Mouse (Mus musculus): ENCODE measurements around the gene Lmtk2. TPM values are rescaled to one million over a fixed set of nuclear protein-coding genes. Genes with fewer than 3 reads are reported as not detected.
A peak's percentile ranks its signal among the peaks of the same experiment; 100 is the strongest.

Lmtk2 gene
- polyA plus RNA-seq, 1 experiment from 2014 or later: 10.8 TPM

DNA sequence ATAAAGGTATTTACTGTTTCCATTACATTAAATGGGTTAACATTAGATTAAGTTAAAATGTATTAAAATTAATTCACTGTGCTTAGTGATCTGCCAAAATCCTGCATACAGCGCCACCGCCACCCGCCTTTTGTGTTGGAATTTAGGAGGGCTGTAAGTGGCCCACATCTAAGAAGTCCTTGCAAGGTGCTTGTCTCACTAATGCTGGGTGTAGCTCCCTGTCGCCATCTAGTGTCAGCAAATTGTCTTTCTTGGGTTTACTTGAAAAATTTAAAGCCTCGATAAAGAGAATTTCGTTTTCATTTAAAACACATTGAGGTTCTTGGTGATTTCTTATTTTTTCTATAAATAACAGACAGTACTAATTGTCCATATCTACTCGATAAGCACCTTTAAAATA, 54.3 kb downstream of the Lmtk2 start:
- WGBS: 36% methylated on average over 7 of the region's 7 CpGs
- peak; percentile 46; the same call in 1 of the 2 replicates for ATAC-seq (ENCODE audit: low read depth)
- no peaks in the 10 kb centered on the region for H3K9me3 ChIP-seq (ENCODE audit: control insufficient read depth, low read length)

DNA sequence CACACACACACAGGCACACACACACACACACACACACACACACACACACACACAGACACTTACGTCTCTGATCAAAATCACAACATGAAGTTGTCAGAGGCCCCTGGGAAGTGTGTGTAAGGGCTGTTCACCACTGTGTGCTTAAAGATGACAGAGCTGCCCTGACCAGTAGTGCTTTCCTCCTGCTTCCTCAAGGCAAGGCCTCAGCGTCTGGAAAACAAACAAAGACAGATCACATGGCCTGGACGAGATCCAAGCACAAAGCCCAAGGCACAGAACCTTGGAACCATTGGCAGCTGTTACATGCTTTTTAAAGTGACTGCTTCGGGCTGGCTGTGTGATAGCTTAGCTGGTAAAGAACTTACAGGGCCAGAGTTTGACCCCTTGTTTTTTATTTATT, 58.4 kb downstream of the Lmtk2 start:
- no peak overlapping the region for H3K4me2 ChIP-seq (ENCODE audit: low read depth, low read length)
- no peaks in the 10 kb centered on the region for H3K9me3 ChIP-seq (ENCODE audit: control insufficient read depth, low read length)
- peak overlapping the region; percentile 62 for H3K27ac ChIP-seq (ENCODE audit: low read depth, low read length)
- 31% methylated on average over 4 of the region's 4 CpGs for WGBS
- no peaks in the 10 kb centered on the region for H3K27me3 ChIP-seq (ENCODE audit: control insufficient read depth, insufficient read depth, low read length)
- 0 out of 2 replicates have a peak overlapping the region, but pooled peaks have one; percentile 2 for H3K9ac ChIP-seq (replicated peaks; ENCODE audit: low read depth, low read length)
- H3K36me3 ChIP-seq (ENCODE audit: control insufficient read depth, insufficient read depth, low read length): peaks cover 8% of the 10 kb centered on the region; the same call in 1 of the 2 replicates
- H3K4me3 ChIP-seq (ENCODE audit: low read depth, low read length): no peak overlapping the region
- ATAC-seq (ENCODE audit: low read depth): peak; percentile 77; the same call in 1 of the 2 replicates
- no peaks in the 10 kb centered on the region for H3K4me1 ChIP-seq (ENCODE audit: control insufficient read depth, insufficient read depth, low read length)

More for the DNA sequence above, 54.3 kb downstream of the Lmtk2 start:
- H3K36me3 ChIP-seq (ENCODE audit: control insufficient read depth, insufficient read depth, low read length): peaks cover 8% of the 10 kb centered on the region; the same call in 1 of the 2 replicates
- no peak overlapping the region for H3K4me3 ChIP-seq (ENCODE audit: low read depth, low read length)
- H3K4me2 ChIP-seq (ENCODE audit: low read depth, low read length): no peak overlapping the region
- no peak overlapping the region for H3K9ac ChIP-seq (replicated peaks; ENCODE audit: low read depth, low read length)
- H3K27me3 ChIP-seq (ENCODE audit: control insufficient read depth, insufficient read depth, low read length): no peaks in the 10 kb centered on the region
- no peak overlapping the region for H3K27ac ChIP-seq (ENCODE audit: low read depth, low read length)
- H3K4me1 ChIP-seq (ENCODE audit: control insufficient read depth, insufficient read depth, low read length): no peaks in the 10 kb centered on the region

DNA sequence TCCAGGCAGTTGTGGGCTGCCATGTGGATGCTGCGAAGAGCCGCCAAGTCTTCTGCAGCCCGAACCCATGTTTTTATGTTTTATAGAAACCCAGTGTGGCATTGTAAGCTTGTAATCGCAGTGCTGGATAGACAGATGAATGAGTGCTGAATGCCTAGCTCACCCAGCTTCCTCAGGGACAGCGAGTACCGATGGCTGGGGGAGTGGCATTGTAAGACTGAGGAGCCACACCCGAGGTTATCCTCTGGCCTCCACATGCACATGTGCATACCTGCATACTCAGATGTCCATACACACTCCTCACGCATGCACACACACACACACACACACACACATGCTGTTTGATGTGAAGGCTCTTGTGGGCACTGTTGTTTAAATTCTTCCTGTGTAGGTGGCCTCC, 58.9 kb downstream of the Lmtk2 start:
- no peak for ATAC-seq (ENCODE audit: low read depth)
- no peak overlapping the region for H3K4me2 ChIP-seq (ENCODE audit: low read depth, low read length)
- no peaks in the 10 kb centered on the region for H3K4me1 ChIP-seq (ENCODE audit: control insufficient read depth, insufficient read depth, low read length)
- peaks cover 12% of the 10 kb centered on the region for H3K36me3 ChIP-seq (ENCODE audit: control insufficient read depth, insufficient read depth, low read length)
- WGBS: 81% methylated on average over 8 of the region's 8 CpGs
- H3K4me3 ChIP-seq (ENCODE audit: low read depth, low read length): no peak overlapping the region
- no peaks in the 10 kb centered on the region for H3K27me3 ChIP-seq (ENCODE audit: control insufficient read depth, insufficient read depth, low read length)
- H3K9ac ChIP-seq (replicated peaks; ENCODE audit: low read depth, low read length): no peak overlapping the region
- no peaks in the 10 kb centered on the region for H3K9me3 ChIP-seq (ENCODE audit: control insufficient read depth, low read length)
- peak overlapping the region; percentile 62 for H3K27ac ChIP-seq (ENCODE audit: low read depth, low read length)

DNA sequence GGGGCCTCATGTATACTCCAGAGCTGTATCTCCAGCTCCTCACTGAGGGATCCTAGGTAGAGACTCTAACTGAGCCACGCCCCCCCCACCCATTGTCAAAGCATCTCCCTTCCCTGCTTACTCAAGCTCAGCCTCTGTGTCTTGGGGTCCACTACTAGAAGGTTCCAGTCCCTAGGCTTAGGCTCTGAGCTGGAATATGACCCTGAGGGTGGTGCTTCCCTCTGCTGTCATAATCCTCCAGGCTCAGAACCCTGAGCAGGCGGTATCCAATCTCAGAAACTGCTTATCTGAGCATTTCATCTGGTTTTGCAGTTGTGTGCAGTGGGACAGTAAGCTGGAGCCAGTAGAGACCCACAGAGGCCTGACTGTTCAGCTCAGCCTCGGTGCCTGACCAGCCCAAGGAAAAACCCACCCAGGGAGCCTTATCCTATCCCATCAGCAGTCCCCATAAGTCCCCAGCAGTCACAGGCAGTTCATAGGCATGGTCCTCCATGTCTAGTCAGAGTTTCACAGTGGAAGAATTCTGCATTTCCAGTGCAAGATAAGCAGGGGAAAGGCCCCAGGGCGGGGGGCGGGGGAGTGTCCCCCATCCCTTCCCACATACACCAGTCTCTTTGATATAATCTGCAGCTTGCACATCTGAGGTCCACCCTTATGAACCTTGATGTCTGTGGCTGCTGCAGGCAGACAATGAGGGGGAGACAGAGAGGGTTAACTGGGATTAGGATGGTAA, 62.0 kb downstream of the Lmtk2 start:
- H3K36me3 ChIP-seq (ENCODE audit: control insufficient read depth, insufficient read depth, low read length): peaks cover 12% of the 10 kb centered on the region
- 95% methylated on average over 5 of the region's 5 CpGs for WGBS
- no peak overlapping the region for H3K4me2 ChIP-seq (ENCODE audit: low read depth, low read length)
- no peak overlapping the region for H3K4me3 ChIP-seq (ENCODE audit: low read depth, low read length)
- no peaks in the 10 kb centered on the region for H3K27me3 ChIP-seq (ENCODE audit: control insufficient read depth, insufficient read depth, low read length)
- H3K9me3 ChIP-seq (ENCODE audit: control insufficient read depth, low read length): no peaks in the 10 kb centered on the region
- no peak overlapping the region for H3K27ac ChIP-seq (ENCODE audit: low read depth, low read length)
- no peak for ATAC-seq (ENCODE audit: low read depth)
- no peaks in the 10 kb centered on the region for H3K4me1 ChIP-seq (ENCODE audit: control insufficient read depth, insufficient read depth, low read length)
- no peak overlapping the region for H3K9ac ChIP-seq (replicated peaks; ENCODE audit: low read depth, low read length)

DNA sequence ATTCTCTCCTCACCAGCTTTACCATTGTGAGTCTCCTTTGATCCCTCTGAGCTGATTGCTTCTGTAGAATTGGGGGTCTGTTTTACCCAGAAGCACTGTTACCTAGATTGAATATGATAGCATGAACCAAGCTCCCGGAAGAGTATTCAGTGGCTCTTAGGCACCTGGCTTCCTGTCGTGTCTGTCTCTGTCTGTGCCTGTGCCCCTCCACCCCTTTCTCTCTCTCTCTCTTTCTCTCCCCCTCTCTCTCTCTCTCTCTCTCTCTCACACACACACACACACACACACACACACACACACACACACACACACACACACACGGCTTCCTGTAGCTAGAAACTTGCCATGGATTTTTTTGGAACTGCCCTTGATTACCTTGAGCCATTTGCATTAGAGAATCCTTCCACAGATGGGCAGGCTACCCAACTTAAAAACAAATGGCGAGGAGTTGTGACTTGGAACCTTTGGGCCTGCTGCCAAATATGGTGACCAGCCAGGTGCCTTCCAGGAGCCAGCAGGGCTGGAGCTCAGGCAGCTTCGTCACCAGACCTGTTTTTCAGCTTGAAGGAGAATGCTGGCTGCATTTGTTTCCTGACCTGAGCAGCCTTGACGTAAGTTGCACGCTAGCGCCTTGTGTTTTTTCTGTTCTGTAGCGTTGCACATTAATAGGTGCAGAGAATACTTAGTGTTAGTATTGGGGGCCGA, 62.7 kb downstream of the Lmtk2 start:
- Histone ChIP-seq H3K27ac (ENCODE audit: low read depth, low read length) (no peak overlapping the region), H3K9me3 (ENCODE audit: control insufficient read depth, low read length) (no peaks in the 10 kb centered on the region), H3K4me2 (ENCODE audit: low read depth, low read length) (no peak overlapping the region), H3K36me3 (ENCODE audit: control insufficient read depth, insufficient read depth, low read length) (peaks cover 11% of the 10 kb centered on the region), H3K4me3 (ENCODE audit: low read depth, low read length) (no peak overlapping the region), H3K4me1 (ENCODE audit: control insufficient read depth, insufficient read depth, low read length) (no peaks in the 10 kb centered on the region), H3K27me3 (ENCODE audit: control insufficient read depth, insufficient read depth, low read length) (no peaks in the 10 kb centered on the region), H3K9ac (replicated peaks; ENCODE audit: low read depth, low read length) (no peak overlapping the region)
- ATAC-seq (ENCODE audit: low read depth): no peak
- 78% methylated on average over 10 of the region's 10 CpGs for WGBS

DNA sequence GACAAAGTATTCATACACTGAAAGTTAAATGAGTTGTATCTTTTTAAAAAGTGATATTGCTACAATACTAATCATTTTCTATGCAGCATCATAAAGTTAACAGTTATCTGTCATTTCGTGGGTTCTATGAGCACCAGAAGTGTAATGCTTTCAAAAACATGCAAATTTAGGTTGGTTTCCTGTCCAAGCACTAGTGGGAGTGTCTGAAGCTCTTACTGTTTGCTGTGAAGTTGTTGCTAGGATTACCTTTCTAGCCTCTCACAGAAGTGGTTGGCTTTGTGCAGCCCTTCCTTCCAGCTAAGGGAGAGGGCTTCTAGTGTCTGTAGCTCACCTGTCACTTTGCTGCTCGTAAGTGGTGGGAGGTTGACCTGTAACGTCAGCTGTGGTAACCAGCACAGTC, 65.5 kb downstream of the Lmtk2 start:
- no peak overlapping the region for H3K27ac ChIP-seq (ENCODE audit: low read depth, low read length)
- no peak overlapping the region for H3K9ac ChIP-seq (replicated peaks; ENCODE audit: low read depth, low read length)
- H3K36me3 ChIP-seq (ENCODE audit: control insufficient read depth, insufficient read depth, low read length): peaks cover 17% of the 10 kb centered on the region
- no peak overlapping the region for H3K4me2 ChIP-seq (ENCODE audit: low read depth, low read length)
- no peak for ATAC-seq (ENCODE audit: low read depth)
- 96% methylated on average over 3 of the region's 3 CpGs for WGBS
- no peak overlapping the region for H3K4me3 ChIP-seq (ENCODE audit: low read depth, low read length)
- no peaks in the 10 kb centered on the region for H3K27me3 ChIP-seq (ENCODE audit: control insufficient read depth, insufficient read depth, low read length)
- H3K4me1 ChIP-seq (ENCODE audit: control insufficient read depth, insufficient read depth, low read length): no peaks in the 10 kb centered on the region
- H3K9me3 ChIP-seq (ENCODE audit: control insufficient read depth, low read length): no peaks in the 10 kb centered on the region

DNA sequence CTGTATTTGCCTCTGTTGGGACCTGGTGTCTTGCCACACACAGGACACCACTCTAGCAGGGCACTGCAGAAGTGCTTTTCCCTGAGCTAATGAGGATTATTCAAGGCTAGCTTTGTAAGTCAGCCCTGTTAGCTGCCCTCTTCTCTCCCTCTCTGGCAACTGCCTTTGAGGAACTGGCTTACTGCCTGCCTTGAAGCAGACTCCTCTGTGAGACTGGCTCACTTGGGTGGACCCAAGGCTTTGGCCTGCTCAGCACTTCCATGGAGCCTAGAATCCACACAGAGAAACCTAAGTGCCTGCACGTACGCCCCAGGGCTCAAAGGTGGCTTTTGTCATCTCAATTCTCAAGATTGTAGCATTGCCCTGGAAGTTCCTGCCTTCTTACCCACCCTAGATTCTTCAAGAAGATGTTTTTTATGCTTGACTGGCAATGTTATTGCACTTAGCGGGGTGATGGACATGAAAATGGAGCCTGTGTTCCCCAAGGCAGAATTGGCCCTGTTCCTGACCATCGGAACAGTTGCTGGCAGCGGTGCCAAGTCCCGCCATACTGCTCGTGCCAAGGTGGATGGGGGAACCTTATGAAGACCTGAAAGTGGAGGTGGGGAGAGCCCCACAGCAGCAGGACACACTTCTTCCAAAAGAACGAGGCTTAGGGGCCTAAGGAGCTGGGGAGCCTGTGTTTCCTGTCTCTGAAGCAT, 69.2 kb downstream of the Lmtk2 start:
- Histone ChIP-seq H3K9ac (replicated peaks; ENCODE audit: low read depth, low read length) (no peak overlapping the region), H3K27ac (ENCODE audit: low read depth, low read length) (no peak overlapping the region), H3K4me3 (ENCODE audit: low read depth, low read length) (no peak overlapping the region), H3K27me3 (ENCODE audit: control insufficient read depth, insufficient read depth, low read length) (no peaks in the 10 kb centered on the region), H3K4me1 (ENCODE audit: control insufficient read depth, insufficient read depth, low read length) (no peaks in the 10 kb centered on the region), H3K36me3 (ENCODE audit: control insufficient read depth, insufficient read depth, low read length) (peaks cover 27% of the 10 kb centered on the region), H3K4me2 (ENCODE audit: low read depth, low read length) (no peak overlapping the region), H3K9me3 (ENCODE audit: control insufficient read depth, low read length) (no peaks in the 10 kb centered on the region)
- no peak for ATAC-seq (ENCODE audit: low read depth)
- WGBS: 85% methylated on average over 8 of the region's 8 CpGs

DNA sequence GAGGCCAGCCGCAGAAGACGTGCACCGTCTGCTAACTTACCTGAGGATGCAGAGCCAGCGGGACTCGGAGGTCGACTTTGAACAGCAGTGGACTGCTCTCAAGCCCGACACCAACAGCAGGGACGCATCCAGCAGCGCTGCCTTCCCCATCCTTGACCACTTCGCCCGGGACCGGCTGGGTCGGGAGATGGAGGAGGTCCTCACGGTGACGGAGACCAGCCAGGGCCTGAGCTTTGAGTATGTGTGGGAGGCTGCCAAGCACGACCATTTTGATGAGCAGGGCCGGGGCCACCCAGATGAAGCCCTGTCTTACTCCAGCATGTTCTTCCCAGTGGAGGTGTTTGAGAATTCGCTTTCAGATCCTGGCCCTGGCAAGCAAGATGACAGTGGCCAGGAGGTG, 73.4 kb downstream of the Lmtk2 start:
- WGBS: 96% methylated on average over 18 of the region's 18 CpGs
- H3K4me1 ChIP-seq (ENCODE audit: control insufficient read depth, insufficient read depth, low read length): no peaks in the 10 kb centered on the region
- no peaks in the 10 kb centered on the region for H3K9me3 ChIP-seq (ENCODE audit: control insufficient read depth, low read length)
- no peak overlapping the region for H3K27ac ChIP-seq (ENCODE audit: low read depth, low read length)
- no peak overlapping the region for H3K9ac ChIP-seq (replicated peaks; ENCODE audit: low read depth, low read length)
- no peak overlapping the region for H3K4me2 ChIP-seq (ENCODE audit: low read depth, low read length)
- no peaks in the 10 kb centered on the region for H3K27me3 ChIP-seq (ENCODE audit: control insufficient read depth, insufficient read depth, low read length)
- peaks cover 46% of the 10 kb centered on the region for H3K36me3 ChIP-seq (ENCODE audit: control insufficient read depth, insufficient read depth, low read length)
- no peak for ATAC-seq (ENCODE audit: low read depth)
- H3K4me3 ChIP-seq (ENCODE audit: low read depth, low read length): no peak overlapping the region

DNA sequence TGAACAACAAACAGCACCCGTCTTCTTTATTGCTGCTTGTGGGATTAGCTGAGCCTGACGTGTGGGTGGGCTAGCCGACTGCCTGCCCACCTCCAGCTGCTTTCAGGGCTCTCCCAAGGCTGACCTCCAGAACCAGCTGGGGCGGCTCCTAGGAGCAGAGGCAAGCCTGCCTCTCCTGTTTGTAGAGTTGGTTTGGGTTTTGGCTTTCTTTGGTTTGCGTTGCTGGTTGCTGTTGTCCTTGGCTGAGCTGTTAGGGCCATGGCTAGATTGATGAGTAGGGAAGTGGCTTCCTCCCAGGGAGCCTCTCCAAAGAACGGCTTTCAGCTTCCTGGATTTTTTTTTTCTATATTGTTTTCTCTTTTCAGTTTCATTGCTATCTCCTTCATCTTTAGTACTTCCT, 78.0 kb downstream of the Lmtk2 start:
- peaks cover 36% of the 10 kb centered on the region for H3K36me3 ChIP-seq (ENCODE audit: control insufficient read depth, insufficient read depth, low read length)
- 60% methylated on average over 6 of the region's 6 CpGs for WGBS

More for the DNA sequence above, 78.0 kb downstream of the Lmtk2 start:
- no peak overlapping the region for H3K4me2 ChIP-seq (ENCODE audit: low read depth, low read length)
- H3K27me3 ChIP-seq (ENCODE audit: control insufficient read depth, insufficient read depth, low read length): no peaks in the 10 kb centered on the region
- H3K9ac ChIP-seq (replicated peaks; ENCODE audit: low read depth, low read length): no peak overlapping the region
- H3K4me3 ChIP-seq (ENCODE audit: low read depth, low read length): no peak overlapping the region
- no peak overlapping the region for H3K27ac ChIP-seq (ENCODE audit: low read depth, low read length)
- H3K4me1 ChIP-seq (ENCODE audit: control insufficient read depth, insufficient read depth, low read length): no peaks in the 10 kb centered on the region
- no peaks in the 10 kb centered on the region for H3K9me3 ChIP-seq (ENCODE audit: control insufficient read depth, low read length)
- no peak for ATAC-seq (ENCODE audit: low read depth)

Measured in neural tube, embryonic 14.5 days (tissue).